Mouse (Mus musculus) ovary, adult 18-20 months (tissue): ENCODE data around the gene Nuf2.

Experiments
- DNase-seq: peaks from one replicate; pipeline ENCODE4 v3.0.0; 2022; ENCODE audit warnings: low spot score, mixed read lengths

Nuf2 gene

GRCm38 (mm10) chr1:169467791-169468190, 63.5 kb downstream of the Nuf2 start:
- no peak for DNase-seq

GRCm38 (mm10) chr1:169462386-169463115, 68.7 kb downstream of the Nuf2 start:
- DNase-seq: no peak

GRCm38 (mm10) chr1:169459071-169459782, 72.0 kb downstream of the Nuf2 start:
- DNase-seq: no peak
